Mouse (Mus musculus) cortical plate, adult 2 months (tissue): ENCODE measurements at regions not wholly inside any gene's neighbourhood (a gene's known extent, or its start where the extent isn't known, plus 50 kb on each side); places are given as distances from the start of the nearest gene placed in this dataset.
"Not testable (repeated sequence)": the region's sequence is repeated elsewhere in the genome, so short reads cannot be mapped to it uniquely, and the experiment has no call there.

Experiments used
- H3K27ac ChIP-seq: fragments of 200-500 bp; 2 replicates; pipeline ENCODE4 v1.5.1; 2012; ENCODE audit warnings: low read length, control low read depth, inconsistent platforms; ENCODE audit not compliant: insufficient read depth
- H3K4me1 ChIP-seq: fragments of 200-500 bp; 2 replicates; pipeline ENCODE4 v1.6.1; 2011; ENCODE audit warnings: low read length; ENCODE audit not compliant: control insufficient read depth, insufficient read depth
- H3K4me3 ChIP-seq: fragments of 200-500 bp; 2 replicates; pipeline ENCODE4 v1.5.1; 2011; ENCODE audit warnings: mild to moderate bottlenecking, low read length, control low read depth; ENCODE audit not compliant: insufficient read depth
- CTCF ChIP-seq: fragments of 200-500 bp; IDR thresholded peaks from 2 replicates; pipeline ENCODE4 v1.5.1; 2011; ENCODE audit warnings: mild to moderate bottlenecking, control low read depth, low read length; ENCODE audit not compliant: insufficient read depth; ENCODE audit errors: extremely low read depth
- POLR2A ChIP-seq: fragments of 200-500 bp; IDR thresholded peaks from 2 replicates; pipeline ENCODE4 v1.6.1; 2011; ENCODE audit warnings: mild to moderate bottlenecking, low read length, control low read depth; ENCODE audit not compliant: insufficient read depth; ENCODE audit errors: extremely low read depth

DNA sequence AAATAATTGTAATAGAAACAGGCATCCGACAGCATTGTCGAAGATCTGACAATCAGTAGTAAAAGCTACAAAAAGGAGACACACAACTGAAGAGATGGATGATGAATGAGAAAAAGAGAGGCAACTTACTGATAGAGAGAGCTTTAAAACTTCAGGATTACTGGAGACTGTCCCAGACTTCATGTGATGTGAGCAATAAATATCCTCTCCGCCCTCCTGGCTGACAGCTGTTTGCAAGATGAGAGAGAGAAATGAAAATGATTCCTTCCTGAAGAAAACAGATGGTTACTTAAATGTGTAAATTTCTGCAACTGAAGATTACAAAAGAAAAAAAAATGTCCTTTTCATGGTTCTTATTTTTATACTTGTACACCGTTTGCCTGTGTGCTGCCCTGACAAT is 306.7 kb upstream of the Ncam2 start:
- TF ChIP-seq POLR2A: no peak
- no peak for TF ChIP-seq CTCF
- Histone ChIP-seq H3K4me1 (no peaks in the 10 kb centered on the region), H3K4me3 (no peak overlapping the region), H3K27ac (no peak overlapping the region)

- no peaks in the 10 kb centered on the region for H3K4me1 ChIP-seq
- no peak overlapping the region for H3K27ac ChIP-seq
- no peak for TF ChIP-seq POLR2A
- TF ChIP-seq CTCF: no peak
- no peak overlapping the region for H3K4me3 ChIP-seq
Observed at GRCm38 (mm10) chr16:80920711-80921279, 279.7 kb upstream of the Ncam2 start.

DNA sequence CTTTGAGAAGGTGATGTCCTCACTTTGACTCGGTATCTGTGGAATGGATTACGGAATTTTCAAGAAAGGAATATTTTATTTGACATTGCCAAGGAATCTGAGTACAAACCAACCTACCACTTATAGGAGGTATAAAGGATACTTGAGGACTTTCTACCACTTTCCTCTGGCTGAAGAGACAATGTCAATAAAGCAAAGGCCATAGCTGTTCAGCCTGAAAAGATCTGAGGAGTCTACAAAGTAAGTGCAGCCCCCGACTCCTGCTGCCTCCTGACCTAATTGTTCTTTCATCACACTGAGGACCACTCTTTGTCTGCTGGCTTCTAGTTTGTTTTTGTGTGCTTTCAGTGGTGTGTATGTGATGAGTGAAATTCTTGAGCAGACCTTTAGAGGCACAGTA is 269.5 kb upstream of the Ncam2 start:
- Histone ChIP-seq H3K4me1 (no peaks in the 10 kb centered on the region), H3K27ac (no peak overlapping the region), H3K4me3 (no peak overlapping the region)
- TF ChIP-seq CTCF: no peak
- no peak for TF ChIP-seq POLR2A

- no peaks in the 10 kb centered on the region for H3K4me1 ChIP-seq
- TF ChIP-seq CTCF (no peak), POLR2A (no peak)
- H3K4me3 ChIP-seq: no peak overlapping the region
Observed at GRCm38 (mm10) chr16:80931477-80931876, 269.0 kb upstream of the Ncam2 start.

GRCm38 (mm10) chr16:80935741-80936140 is 264.8 kb upstream of the Ncam2 start:
- H3K4me1 ChIP-seq: no peaks in the 10 kb centered on the region
- no peak overlapping the region for H3K27ac ChIP-seq
- no peak for TF ChIP-seq POLR2A
- no peak for TF ChIP-seq CTCF
- no peak overlapping the region for H3K4me3 ChIP-seq

More at GRCm38 (mm10) chr16:80931477-80931876, 269.0 kb upstream of the Ncam2 start:
- no peak overlapping the region for H3K27ac ChIP-seq

DNA sequence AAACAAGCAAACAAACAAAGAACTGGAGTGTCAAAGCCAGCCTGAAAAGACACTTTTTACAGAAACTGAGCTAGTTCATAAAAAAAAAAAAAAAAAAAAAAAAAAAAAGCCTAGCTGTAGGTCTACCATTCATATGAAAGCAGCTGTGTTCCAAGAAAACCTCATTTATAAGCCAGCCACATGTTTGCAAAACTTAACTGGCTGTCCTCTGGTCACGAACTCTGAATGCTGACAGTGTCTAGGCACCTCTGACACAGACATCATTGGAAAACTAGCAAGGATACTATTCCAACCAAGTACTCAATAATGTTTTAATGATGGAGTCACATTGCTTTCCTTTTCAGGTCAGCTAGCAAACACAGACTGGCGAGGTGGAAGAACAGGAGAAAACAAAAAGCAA is 238.4 kb upstream of the Ncam2 start:
- Histone ChIP-seq H3K27ac (no peak overlapping the region), H3K4me1 (no peaks in the 10 kb centered on the region), H3K4me3 (no peak overlapping the region)
- TF ChIP-seq CTCF: no peak
- no peak for TF ChIP-seq POLR2A

DNA sequence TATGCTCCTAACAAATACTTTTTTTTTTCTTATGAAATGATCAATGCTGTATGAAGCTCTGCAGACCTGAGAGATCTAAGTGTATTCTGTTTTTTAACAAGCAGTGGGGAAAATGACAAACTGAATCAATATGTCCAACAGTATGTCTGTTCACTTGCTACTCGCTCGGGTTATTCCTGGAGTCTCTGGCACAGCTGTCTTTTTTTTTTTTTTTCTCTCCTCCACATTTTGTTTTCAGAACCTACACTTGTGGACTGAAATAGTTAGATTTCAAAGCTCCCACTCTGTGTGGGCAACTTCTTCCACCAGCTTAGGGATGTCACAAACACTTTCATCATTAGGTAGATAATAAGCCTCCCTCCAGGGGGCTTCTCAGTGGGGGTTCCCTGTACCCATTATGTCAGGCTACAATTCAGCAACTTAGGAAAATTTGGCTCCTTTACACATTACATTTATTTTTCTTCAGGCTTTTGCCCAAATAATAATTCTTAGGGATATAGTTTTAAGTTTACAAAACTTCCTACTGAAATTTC is 218.9 kb upstream of the Ncam2 start:
- TF ChIP-seq POLR2A (no peak), CTCF (no peak)
- Histone ChIP-seq H3K4me1 (no peaks in the 10 kb centered on the region), H3K27ac (no peak overlapping the region), H3K4me3 (no peak overlapping the region)

DNA sequence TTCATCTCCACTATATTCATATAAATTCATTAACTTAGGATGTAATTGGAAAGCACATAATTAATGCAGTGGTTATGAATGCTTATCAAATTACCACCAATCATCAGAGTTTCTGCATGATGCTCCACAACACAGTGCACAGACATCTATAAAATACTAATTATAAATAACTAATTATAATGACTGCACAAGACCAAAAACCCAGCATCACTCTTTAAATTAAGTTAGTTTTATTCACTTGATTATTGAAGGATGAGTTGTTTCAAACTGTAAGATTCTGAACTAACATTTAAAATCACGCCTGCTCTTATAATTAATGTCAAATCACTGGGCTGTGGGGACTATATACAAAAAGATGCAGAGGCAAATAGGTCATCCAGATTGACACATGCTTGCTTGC is 212.7 kb upstream of the Ncam2 start:
- H3K4me1 ChIP-seq: no peaks in the 10 kb centered on the region
- no peak overlapping the region for H3K4me3 ChIP-seq
- no peak overlapping the region for H3K27ac ChIP-seq
- TF ChIP-seq CTCF (no peak), POLR2A (no peak)

DNA sequence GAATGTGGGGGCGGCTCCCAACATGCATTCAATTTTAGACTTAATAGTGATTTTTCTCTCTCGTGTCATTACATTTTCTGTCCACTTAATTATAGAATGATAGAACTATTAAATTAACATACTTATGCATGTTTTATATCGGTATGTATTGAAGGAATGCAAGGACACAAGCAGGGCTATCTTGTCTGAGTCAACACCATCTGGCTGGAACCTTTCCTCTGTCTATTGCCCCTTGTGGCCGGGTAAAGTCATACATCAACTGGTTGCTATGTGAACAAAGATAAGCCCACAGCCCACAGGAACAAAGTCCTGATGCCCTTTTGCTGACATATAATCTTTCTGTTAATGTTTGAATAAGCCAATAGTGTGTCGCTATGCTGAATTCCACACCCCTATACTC is 163.7 kb upstream of the Ncam2 start:
- not testable (repeated sequence) for H3K4me3 ChIP-seq, H3K4me1 ChIP-seq, H3K27ac ChIP-seq

GRCm38 (mm10) chr16:81041262-81041661 is 159.2 kb upstream of the Ncam2 start:
- H3K27ac ChIP-seq: no peak overlapping the region
- H3K4me1 ChIP-seq: no peaks in the 10 kb centered on the region
- H3K4me3 ChIP-seq: no peak overlapping the region
- TF ChIP-seq CTCF (no peak), POLR2A (no peak)

DNA sequence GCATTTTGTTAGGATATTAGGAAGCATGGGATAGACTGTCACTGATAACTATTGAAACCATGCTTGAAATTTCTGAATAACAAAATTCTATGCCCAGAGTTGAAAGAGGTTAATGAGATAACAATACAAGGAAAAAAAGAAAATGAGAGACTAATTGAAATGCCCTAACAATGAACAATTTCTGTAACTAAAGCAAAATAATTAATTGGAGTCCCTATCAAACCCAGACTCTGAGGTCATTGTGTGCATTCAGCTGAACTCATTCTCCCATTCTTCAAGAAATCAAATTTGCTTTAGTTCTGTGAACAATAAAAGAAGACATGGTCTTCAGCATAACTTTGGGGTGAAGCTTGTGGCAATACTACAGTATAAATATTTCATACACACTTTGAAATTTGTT is 154.8 kb upstream of the Ncam2 start:
- H3K27ac ChIP-seq: no peak overlapping the region
- TF ChIP-seq CTCF (no peak), POLR2A (no peak)

More for the DNA sequence above, 154.8 kb upstream of the Ncam2 start:
- Histone ChIP-seq H3K4me3 (no peak overlapping the region), H3K4me1 (no peaks in the 10 kb centered on the region)
